Mouse (Mus musculus): Measurements from ENCODE around the gene Cxadr.

Gene Cxadr

DNA sequence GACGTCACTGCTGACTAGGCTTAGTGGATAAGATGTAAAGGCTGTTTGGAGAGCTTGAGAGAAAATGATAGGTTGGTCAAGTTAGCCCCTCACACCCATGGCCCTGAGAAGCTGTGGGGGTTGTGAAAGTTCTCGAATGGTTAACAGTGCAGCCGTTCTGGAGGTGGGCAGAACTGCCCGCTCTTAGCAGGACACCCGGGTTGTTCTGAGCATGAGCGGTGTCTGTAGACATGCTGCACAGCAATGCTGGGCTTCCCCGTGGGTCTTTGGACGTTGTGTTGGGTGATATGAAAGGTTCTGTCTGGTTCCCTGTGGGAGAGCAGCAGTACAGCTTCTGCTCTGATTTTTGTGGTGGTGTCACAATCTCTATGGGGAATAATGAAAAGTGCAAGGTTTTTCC, 5.3 kb downstream of the Cxadr start:
- DNase-seq (ENCODE audit: low read depth, low spot score), result no peak

GRCm38 (mm10) chr16:78307476-78308192, 6.3 kb downstream of the Cxadr start:
- no peak for DNase-seq (ENCODE audit: low read depth, low spot score)

DNA sequence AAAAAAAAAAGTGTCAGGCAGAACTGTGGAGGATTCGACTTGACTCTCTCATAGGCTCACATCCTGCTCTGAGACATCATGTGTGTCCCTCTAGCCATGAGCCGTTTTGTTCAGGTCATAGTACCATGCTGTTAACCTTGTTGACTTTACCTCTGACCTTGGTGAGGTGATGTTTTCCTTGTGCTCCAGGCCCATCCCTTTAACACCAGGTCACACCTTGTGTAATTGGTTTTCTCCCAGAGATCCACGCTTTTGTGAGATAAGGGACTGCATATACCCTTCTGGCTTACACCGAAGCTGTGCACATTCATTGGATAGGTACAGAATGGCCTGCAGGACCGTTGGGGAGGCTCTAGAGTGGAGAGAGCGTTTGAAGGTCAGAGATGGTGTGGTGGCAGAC, 8.0 kb downstream of the Cxadr start:
- DNase-seq (ENCODE audit: low read depth, low spot score), result no peak

DNA sequence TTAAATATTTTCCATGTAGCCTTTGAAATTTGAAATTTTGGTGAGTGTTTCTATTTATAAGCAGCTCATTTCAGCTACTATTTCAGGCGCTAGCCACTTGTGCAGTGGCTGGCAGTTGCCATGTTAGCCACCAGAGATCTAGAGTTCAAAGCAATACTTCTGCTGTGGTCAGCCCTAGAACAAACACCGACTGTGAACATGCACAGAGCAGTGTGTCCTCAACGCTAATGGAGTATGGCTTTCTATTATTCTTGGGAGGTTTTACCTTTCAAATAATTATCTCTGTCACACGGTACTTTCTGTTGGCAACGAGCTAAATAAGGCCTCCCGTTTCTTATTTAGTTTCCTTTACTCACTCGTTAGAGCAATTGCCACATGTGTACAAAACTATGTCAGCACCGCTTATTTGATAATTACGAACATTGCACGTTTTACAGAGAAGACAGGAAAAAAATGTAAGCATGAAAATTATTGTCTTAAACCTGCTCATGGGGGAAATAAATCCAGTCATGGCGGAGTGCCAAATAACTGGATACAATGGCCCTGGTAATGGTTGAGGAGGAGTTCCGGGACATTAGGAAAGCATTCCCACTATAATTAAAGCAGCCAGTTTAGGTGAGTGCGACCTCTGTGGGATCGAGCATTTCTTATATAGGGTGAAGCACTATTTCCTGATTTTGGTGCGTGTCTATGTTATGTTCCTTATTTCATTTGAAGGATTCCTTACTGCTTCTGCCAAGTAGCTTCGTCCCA, 12.0 kb downstream of the Cxadr start:
- DNase-seq (ENCODE audit: low read depth, low spot score), result no peak

- no peak for DNase-seq (ENCODE audit: low read depth, low spot score)
These were observed 12.7 kb downstream of the Cxadr start for GRCm38 (mm10) chr16:78314026-78314425.

GRCm38 (mm10) chr16:78316849-78317248, 15.6 kb downstream of the Cxadr start:
- peak; percentile 22 for DNase-seq (ENCODE audit: low read depth, low spot score)

GRCm38 (mm10) chr16:78317960-78318359, 16.7 kb downstream of the Cxadr start:
- DNase-seq (ENCODE audit: low read depth, low spot score), result no peak

DNA sequence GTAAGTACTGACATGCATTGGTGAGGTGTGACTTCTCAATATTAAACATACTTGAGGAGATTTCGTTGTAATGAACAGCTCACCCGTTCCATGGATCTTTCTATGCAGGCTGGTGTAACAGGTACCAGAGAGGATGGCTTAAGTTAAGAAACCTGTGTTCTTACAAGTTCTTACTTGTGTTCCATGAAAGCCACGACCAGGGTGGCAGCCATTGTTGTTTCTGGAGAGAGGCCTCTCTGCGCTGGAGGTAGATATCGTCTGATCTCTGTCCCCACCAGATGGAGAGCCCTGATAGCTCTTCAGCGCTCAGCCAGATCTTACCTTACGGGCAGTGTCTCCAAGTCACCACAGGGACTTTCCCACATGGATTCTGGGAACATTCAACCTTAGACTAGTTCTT, 18.4 kb downstream of the Cxadr start:
- no peak for DNase-seq (ENCODE audit: low read depth, low spot score)

GRCm38 (mm10) chr16:78321559-78321958, 20.3 kb downstream of the Cxadr start:
- no peak for DNase-seq (ENCODE audit: low read depth, low spot score)

DNA sequence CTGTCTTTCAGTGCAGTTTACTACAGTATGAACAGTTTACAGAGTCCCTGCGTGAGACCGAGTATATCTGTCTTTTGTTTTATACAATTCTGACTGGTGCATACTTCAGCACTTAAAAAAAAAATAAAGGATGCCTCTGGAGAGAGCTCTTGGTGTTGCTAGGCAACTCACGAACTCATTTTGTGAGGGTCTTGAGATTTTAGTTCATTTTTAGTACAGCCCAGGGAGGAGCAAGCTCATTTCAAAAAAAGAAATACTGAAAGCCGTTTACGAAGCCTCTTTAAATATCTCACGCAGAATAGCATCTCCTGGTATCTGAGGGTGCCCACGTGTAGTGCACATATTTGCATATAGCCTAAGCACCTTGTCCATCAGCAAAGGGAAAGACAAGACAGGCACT, 20.9 kb downstream of the Cxadr start:
- no peak for DNase-seq (ENCODE audit: low read depth, low spot score)

- DNase-seq (ENCODE audit: low read depth, low spot score), result no peak
These were observed 24.9 kb downstream of the Cxadr start for GRCm38 (mm10) chr16:78325972-78326848.

DNA sequence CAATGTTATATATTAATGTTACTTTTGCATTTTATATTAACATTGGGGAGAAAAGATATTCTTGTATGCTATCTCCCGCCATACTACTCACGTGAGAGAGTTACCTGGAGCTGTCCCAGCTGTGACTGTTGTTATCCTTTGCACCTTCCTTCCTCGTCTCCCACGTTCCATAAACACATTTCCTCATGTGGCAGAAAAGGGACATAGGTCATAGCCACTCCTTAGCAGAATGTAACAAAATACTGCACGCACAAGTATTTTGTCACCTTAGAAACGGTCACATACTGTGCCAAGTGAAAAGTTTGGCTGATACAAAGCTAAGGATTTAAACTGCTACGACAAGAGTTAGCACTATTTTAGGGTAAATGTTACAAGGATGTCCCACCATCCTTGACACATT, 26.3 kb downstream of the Cxadr start:
- DNase-seq (ENCODE audit: low read depth, low spot score), result no peak

- DNase-seq (ENCODE audit: low read depth, low spot score), result no peak
These were observed 26.7 kb downstream of the Cxadr start for GRCm38 (mm10) chr16:78327999-78328398.

- no peak for DNase-seq (ENCODE audit: low read depth, low spot score)
These were observed 35.9 kb downstream of the Cxadr start for GRCm38 (mm10) chr16:78337226-78337625.

GRCm38 (mm10) chr16:78341356-78341755, 40.1 kb downstream of the Cxadr start:
- DNase-seq (ENCODE audit: low read depth, low spot score), result no peak

DNA sequence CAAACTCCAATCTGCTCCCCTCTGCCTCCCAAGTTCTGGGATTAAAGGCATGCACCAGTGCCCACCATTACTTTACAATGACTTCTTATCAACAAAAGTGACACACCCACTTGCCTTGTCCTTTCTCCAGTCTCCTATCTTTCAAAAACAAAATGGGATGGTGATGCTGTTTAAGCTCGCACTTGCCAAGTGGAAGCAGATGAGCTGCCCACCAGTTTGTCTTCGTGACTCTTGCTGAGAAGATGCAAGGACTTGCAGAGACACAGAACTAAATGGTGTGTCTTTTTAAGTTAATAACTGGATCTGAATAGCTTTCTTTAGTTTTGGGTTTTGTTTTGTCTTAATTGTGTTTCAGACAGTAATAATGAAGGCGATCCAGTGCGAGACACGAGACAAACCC, 41.5 kb downstream of the Cxadr start:
- no peak for DNase-seq (ENCODE audit: low read depth, low spot score)

- no peak for DNase-seq (ENCODE audit: low read depth, low spot score)
These were observed 42.5 kb downstream of the Cxadr start for GRCm38 (mm10) chr16:78343792-78344191.

DNA sequence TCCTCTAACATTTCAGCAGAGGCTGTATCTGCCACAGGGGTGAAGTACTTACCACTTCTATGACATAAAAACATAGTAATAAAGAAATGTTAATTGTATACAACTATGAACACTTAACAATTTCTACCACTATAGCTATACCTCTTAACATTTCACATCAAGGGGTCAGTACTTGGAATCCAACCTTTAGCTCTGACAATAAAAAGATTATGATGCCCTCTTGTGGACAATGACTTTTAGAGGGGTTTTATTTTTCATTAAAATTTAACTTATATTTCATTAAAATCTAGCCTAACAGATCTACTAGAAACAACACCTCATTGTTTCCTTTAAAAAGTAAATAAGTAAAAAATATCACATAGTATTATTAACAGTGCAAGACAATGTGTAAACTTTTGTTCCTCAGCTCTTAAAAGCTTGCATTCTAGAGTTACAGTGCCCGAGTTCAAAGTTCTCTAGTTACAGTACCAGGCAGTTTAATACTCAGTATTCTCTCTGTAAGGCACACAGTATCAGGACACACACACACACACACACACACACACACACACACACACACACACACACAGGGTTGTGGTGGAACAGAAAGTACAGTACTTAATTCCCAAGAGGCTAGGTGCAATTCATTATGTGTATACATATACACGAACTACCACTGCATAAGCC, 45.5 kb downstream of the Cxadr start:
- no peak for DNase-seq (ENCODE audit: low read depth, low spot score)

DNA sequence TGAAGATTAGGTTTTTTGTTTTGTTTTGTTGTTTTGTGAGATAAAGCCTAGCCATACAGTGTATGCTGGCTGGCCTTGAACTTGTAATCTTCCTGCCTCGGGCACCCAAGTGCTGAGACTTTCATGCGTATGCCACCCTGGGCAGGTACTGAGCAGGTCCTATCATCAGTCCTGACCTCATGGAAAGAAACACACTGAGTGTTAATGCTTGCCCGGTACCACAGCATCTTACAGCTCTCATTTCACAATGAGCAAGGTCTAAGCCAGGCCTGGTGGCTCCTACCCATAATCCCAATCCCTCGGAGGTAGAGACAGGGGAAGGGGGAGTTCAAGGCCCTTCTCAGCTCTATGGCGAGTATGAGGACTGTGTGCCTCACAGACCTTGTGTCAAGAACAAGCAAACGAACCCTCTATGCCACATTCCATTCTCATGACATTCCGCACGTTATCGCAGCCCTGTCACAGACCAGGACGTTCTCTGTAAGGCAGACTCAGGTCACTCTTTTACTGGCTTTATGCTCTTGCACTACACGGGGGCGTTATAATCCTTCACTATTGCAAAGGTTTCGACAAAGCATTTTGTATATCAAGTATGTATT, 46.1 kb downstream of the Cxadr start:
- no peak for DNase-seq (ENCODE audit: low read depth, low spot score)

DNA sequence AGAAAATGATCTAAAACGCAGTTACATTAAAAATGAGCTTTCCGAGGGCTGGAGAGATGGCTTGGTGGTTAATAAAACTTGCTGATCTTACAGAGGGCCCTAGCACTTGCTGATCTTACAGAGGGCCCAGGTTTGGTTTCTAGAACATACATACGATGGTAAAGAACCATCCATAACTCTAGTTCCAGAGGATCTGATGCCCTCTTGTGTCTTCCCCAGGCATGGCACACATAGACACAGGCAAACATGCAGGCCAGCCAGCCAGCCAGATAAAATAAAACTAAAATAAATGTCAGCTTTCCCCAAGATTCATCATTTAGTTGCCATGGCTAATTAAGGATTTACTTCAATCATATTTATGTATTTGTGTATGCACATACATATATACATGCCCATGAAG, 56.5 kb downstream of the Cxadr start:
- DNase-seq (ENCODE audit: low read depth, low spot score), result no peak

- no peak for DNase-seq (ENCODE audit: low read depth, low spot score)
These were observed 60.2 kb downstream of the Cxadr start for GRCm38 (mm10) chr16:78361466-78361865.
